Mouse (Mus musculus) frontal cortex, postnatal 10 days (tissue): ENCODE measurements around the gene Pgrmc2.

ENCODE experiments used
- DNase-seq, 2 experiments: peaks; one replicate each; pipeline ENCODE4 v3.0.0; 2022; ENCODE audit warnings: low spot score in 2 of 2, mixed read lengths in 1 of 2

The Pgrmc2 gene

GRCm38 (mm10) chr3:41070519-41070918 is 12.3 kb downstream of the Pgrmc2 start:
- no peak for DNase-seq

- no peak for DNase-seq
Observed at GRCm38 (mm10) chr3:41065320-41065719, 17.5 kb downstream of the Pgrmc2 start.

GRCm38 (mm10) chr3:41062758-41063157 is 20.1 kb downstream of the Pgrmc2 start:
- DNase-seq: no peak

- DNase-seq: no peak
Observed at GRCm38 (mm10) chr3:41061831-41062565, 20.8 kb downstream of the Pgrmc2 start.

GRCm38 (mm10) chr3:41059249-41059648 is 23.6 kb downstream of the Pgrmc2 start:
- no peak for DNase-seq

- peak; percentile 34 to 39 for DNase-seq
Observed at GRCm38 (mm10) chr3:41058395-41058794, 24.5 kb downstream of the Pgrmc2 start.

- no peak for DNase-seq
Observed at GRCm38 (mm10) chr3:41053334-41053733, 29.5 kb downstream of the Pgrmc2 start.

- DNase-seq: no peak
Observed at GRCm38 (mm10) chr3:41047838-41048237, 35.0 kb downstream of the Pgrmc2 start.

- no peak for DNase-seq
Observed at GRCm38 (mm10) chr3:41043756-41044354, 39.0 kb downstream of the Pgrmc2 start.

- DNase-seq: peak in 1 of 2 experiments; percentile 19
Observed at GRCm38 (mm10) chr3:41042195-41042938, 40.5 kb downstream of the Pgrmc2 start.

- DNase-seq: no peak
Observed at GRCm38 (mm10) chr3:41041241-41041640, 41.6 kb downstream of the Pgrmc2 start.

GRCm38 (mm10) chr3:41038297-41038916 is 44.4 kb downstream of the Pgrmc2 start:
- DNase-seq: no peak

GRCm38 (mm10) chr3:41031286-41032210 is 51.3 kb downstream of the Pgrmc2 start:
- DNase-seq: no peak

GRCm38 (mm10) chr3:41030705-41031104 is 52.1 kb downstream of the Pgrmc2 start:
- DNase-seq: no peak

- peak; percentile 12 to 19 for DNase-seq
Observed at GRCm38 (mm10) chr3:41021980-41022379, 60.9 kb downstream of the Pgrmc2 start.

- DNase-seq: no peak
Observed at GRCm38 (mm10) chr3:41020687-41021086, 62.2 kb downstream of the Pgrmc2 start.

- no peak for DNase-seq
Observed at GRCm38 (mm10) chr3:41018022-41018608, 64.7 kb downstream of the Pgrmc2 start.
